Mouse (Mus musculus): ENCODE results near the gene Ccnd1. TPM values are rescaled to one million over a fixed set of nuclear protein-coding genes. Genes with fewer than 3 reads are reported as not detected.
A peak's percentile ranks its signal among the peaks of the same experiment; 100 is the strongest.

Gene Ccnd1
- polyA plus RNA-seq, 1 experiment from 2014 or later = 28.1 TPM

- ATAC-seq (ENCODE audit: low FRiP score) (peak; percentile 61), DNase-seq (ENCODE audit: low spot score) (peak; percentile 77)
- Histone ChIP-seq H3K36me3 (replicated peaks; ENCODE audit: control insufficient read depth, insufficient read depth) (no peaks in the 10 kb centered on the region), H3K27ac (peak overlapping the region; percentile 55), H3K4me2 (replicated peaks) (peak overlapping the region; percentile 97), H3K9me3 (ENCODE audit: control insufficient read depth, low read length) (no peaks in the 10 kb centered on the region), H3K4me1 (replicated peaks; ENCODE audit: control insufficient read depth, insufficient read depth, low read length) (peaks cover 51% of the 10 kb centered on the region), H3K27me3 (ENCODE audit: control insufficient read depth, insufficient read depth, low read length) (peaks cover 58% of the 10 kb centered on the region), H3K4me3 (replicated peaks; ENCODE audit: low read length) (peak overlapping the region; percentile 28), H3K9ac (peak overlapping the region; percentile 35)
- under 1% methylated on average over 39 of the region's 39 CpGs for WGBS
Measured at GRCm38 (mm10) chr7:144941242-144941831, 1.6 kb upstream of the Ccnd1 start.

DNA sequence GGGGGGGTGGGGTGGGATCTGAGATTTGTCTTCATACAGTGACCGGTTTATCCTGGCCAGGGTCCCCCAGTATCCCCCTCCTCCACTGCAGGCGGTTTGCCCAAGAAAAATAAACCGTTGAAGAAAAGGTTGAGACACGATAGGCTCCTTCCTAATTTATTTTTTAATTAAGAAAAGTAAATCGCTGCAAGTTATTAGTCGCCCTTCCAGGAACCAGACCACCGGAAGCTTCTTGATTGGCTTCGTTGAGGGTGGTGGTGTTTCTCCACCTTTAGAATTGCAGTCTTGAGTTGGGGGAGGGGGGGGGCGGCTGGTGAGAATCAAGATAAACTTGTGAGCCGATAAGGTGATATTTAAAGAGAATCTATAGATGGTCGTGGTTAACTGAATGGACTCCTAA is 860 bp upstream of the Ccnd1 start:
- H3K4me2 ChIP-seq (replicated peaks) = peak overlapping the region; percentile 97
- H3K4me1 ChIP-seq (replicated peaks; ENCODE audit: control insufficient read depth, insufficient read depth, low read length) = peaks cover 57% of the 10 kb centered on the region
- H3K27ac ChIP-seq = peak overlapping the region; percentile 48; the same call in 1 of the 2 replicates
- H3K27me3 ChIP-seq (ENCODE audit: control insufficient read depth, insufficient read depth, low read length) = peaks cover 58% of the 10 kb centered on the region
- ATAC-seq (ENCODE audit: low FRiP score) = no peak
- no peak for DNase-seq (ENCODE audit: low spot score)
- WGBS = 0% methylated on average over 11 of the region's 11 CpGs
- H3K9ac ChIP-seq = no peak overlapping the region
- no peaks in the 10 kb centered on the region for H3K9me3 ChIP-seq (ENCODE audit: control insufficient read depth, low read length)
- H3K36me3 ChIP-seq (replicated peaks; ENCODE audit: control insufficient read depth, insufficient read depth) = no peaks in the 10 kb centered on the region
- no peak overlapping the region for H3K4me3 ChIP-seq (replicated peaks; ENCODE audit: low read length)

GRCm38 (mm10) chr7:144940003-144940571 is 362 bp upstream of the Ccnd1 start:
- ATAC-seq (ENCODE audit: low FRiP score) (no peak), DNase-seq (ENCODE audit: low spot score) (no peak)
- H3K9ac ChIP-seq = peak overlapping the region; percentile 29; the same call in 1 of the 2 replicates
- WGBS = under 1% methylated on average over 22 of the region's 22 CpGs
- peak overlapping the region; percentile 97 for H3K4me2 ChIP-seq (replicated peaks)
- H3K36me3 ChIP-seq (replicated peaks; ENCODE audit: control insufficient read depth, insufficient read depth) = no peaks in the 10 kb centered on the region
- H3K4me1 ChIP-seq (replicated peaks; ENCODE audit: control insufficient read depth, insufficient read depth, low read length) = peaks cover 57% of the 10 kb centered on the region
- H3K9me3 ChIP-seq (ENCODE audit: control insufficient read depth, low read length) = no peaks in the 10 kb centered on the region
- peaks cover 58% of the 10 kb centered on the region for H3K27me3 ChIP-seq (ENCODE audit: control insufficient read depth, insufficient read depth, low read length)
- peak overlapping the region; percentile 45 for H3K4me3 ChIP-seq (replicated peaks; ENCODE audit: low read length)
- H3K27ac ChIP-seq = peak overlapping the region; percentile 48; the same call in 1 of the 2 replicates

- Histone ChIP-seq H3K4me2 (replicated peaks) (peak overlapping the region; percentile 97), H3K27me3 (ENCODE audit: control insufficient read depth, insufficient read depth, low read length) (peaks cover 58% of the 10 kb centered on the region), H3K9me3 (ENCODE audit: control insufficient read depth, low read length) (no peaks in the 10 kb centered on the region), H3K27ac (no peak overlapping the region), H3K4me1 (replicated peaks; ENCODE audit: control insufficient read depth, insufficient read depth, low read length) (peaks cover 57% of the 10 kb centered on the region), H3K4me3 (replicated peaks; ENCODE audit: low read length) (peak overlapping the region; percentile 45), H3K9ac (peak overlapping the region; percentile 60), H3K36me3 (replicated peaks; ENCODE audit: control insufficient read depth, insufficient read depth) (no peaks in the 10 kb centered on the region)
- ATAC-seq (ENCODE audit: low FRiP score) = no peak
- no peak for DNase-seq (ENCODE audit: low spot score)
- under 1% methylated on average over 32 of the region's 32 CpGs for WGBS
Measured at GRCm38 (mm10) chr7:144938661-144939343, 923 bp downstream of the Ccnd1 start.

DNA sequence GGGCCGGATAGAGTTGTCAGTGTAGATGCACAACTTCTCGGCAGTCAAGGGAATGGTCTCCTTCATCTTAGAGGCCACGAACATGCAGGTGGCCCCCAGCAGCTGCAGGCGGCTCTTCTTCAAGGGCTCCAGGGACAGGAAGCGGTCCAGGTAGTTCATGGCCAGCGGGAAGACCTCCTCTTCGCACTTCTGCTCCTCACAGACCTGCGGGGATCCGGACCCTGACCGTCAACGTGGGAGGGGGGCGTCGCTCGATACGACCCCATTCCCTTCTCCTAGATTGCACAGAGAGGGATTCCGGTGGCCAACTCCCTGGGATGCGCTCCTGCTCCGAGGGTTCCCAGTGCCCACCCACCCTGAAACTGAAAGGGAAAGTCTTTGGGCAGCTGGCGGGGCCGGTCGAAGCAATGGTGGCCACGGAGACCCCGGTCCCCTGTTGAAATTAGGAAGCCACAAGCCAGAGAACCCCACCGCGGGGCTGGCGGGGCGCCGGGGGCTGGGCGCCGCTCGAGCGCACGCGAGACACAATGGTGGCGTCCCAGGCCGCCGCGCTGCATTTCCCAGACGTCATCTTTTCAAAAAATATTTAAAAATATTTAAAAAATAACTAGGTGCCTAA is 1.7 kb downstream of the Ccnd1 start:
- H3K27ac ChIP-seq = peak overlapping the region; percentile 43; the same call in 1 of the 2 replicates
- peak overlapping the region; percentile 60 for H3K9ac ChIP-seq
- DNase-seq (ENCODE audit: low spot score) (no peak), ATAC-seq (ENCODE audit: low FRiP score) (peak; percentile 12; the same call in 1 of the 2 replicates)
- peak overlapping the region; percentile 97 for H3K4me2 ChIP-seq (replicated peaks)
- H3K4me3 ChIP-seq (replicated peaks; ENCODE audit: low read length) = peak overlapping the region; percentile 45
- H3K27me3 ChIP-seq (ENCODE audit: control insufficient read depth, insufficient read depth, low read length) = peaks cover 52% of the 10 kb centered on the region
- H3K4me1 ChIP-seq (replicated peaks; ENCODE audit: control insufficient read depth, insufficient read depth, low read length) = peaks cover 55% of the 10 kb centered on the region
- H3K36me3 ChIP-seq (replicated peaks; ENCODE audit: control insufficient read depth, insufficient read depth) = 0 out of 2 replicates have a peak, but pooled peaks cover under 1% of the 10 kb centered on the region
- H3K9me3 ChIP-seq (ENCODE audit: control insufficient read depth, low read length) = no peaks in the 10 kb centered on the region
- WGBS = 1% methylated on average over 39 of the region's 39 CpGs

GRCm38 (mm10) chr7:144937490-144937889 is 2.2 kb downstream of the Ccnd1 start:
- ATAC-seq (ENCODE audit: low FRiP score) = peak; percentile 64; the same call in 1 of the 2 replicates
- Histone ChIP-seq H3K36me3 (replicated peaks; ENCODE audit: control insufficient read depth, insufficient read depth) (peaks cover 4% of the 10 kb centered on the region; the same call in 1 of the 2 replicates), H3K9me3 (ENCODE audit: control insufficient read depth, low read length) (no peaks in the 10 kb centered on the region), H3K27me3 (ENCODE audit: control insufficient read depth, insufficient read depth, low read length) (peaks cover 47% of the 10 kb centered on the region), H3K4me3 (replicated peaks; ENCODE audit: low read length) (peak overlapping the region; percentile 45), H3K27ac (peak overlapping the region; percentile 43; the same call in 1 of the 2 replicates), H3K4me1 (replicated peaks; ENCODE audit: control insufficient read depth, insufficient read depth, low read length) (peaks cover 50% of the 10 kb centered on the region), H3K9ac (peak overlapping the region; percentile 60), H3K4me2 (replicated peaks) (peak overlapping the region; percentile 97)
- DNase-seq (ENCODE audit: low spot score) = peak; percentile 94
- WGBS = 2% methylated on average over 20 of the region's 20 CpGs

DNA sequence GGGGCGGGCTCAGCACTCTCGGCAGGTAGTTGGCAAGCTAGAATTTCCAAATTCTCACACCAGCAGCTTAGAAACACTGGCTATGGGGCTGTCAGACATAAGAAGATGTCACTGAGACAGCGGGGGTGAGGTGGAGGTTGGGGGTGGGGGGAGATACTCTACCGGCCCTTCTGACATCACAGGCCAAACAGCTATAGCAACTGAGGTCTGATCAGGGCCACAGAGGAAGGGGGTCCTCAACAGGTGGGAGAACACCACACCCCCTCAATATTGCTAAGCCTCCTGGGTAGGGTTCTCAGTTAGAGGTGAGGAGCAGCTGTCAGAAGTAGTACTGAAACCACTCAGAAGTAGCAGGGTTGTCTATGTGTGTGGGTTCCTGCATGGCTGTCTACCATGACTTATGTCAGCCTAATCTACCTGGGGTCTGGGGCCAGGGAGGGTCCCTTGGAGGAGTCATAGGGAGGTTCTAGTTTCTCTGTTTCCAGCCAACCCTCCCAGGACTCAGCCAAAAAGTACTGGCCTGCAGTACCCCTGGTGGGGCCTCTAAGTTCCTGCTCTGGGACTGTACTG is 3.3 kb downstream of the Ccnd1 start:
- peaks cover 36% of the 10 kb centered on the region for H3K27me3 ChIP-seq (ENCODE audit: control insufficient read depth, insufficient read depth, low read length)
- H3K9ac ChIP-seq = no peak overlapping the region
- 76% methylated on average over 4 of the region's 4 CpGs for WGBS
- peaks cover 41% of the 10 kb centered on the region for H3K4me1 ChIP-seq (replicated peaks; ENCODE audit: control insufficient read depth, insufficient read depth, low read length)
- no peak overlapping the region for H3K4me3 ChIP-seq (replicated peaks; ENCODE audit: low read length)
- H3K36me3 ChIP-seq (replicated peaks; ENCODE audit: control insufficient read depth, insufficient read depth) = peaks cover 4% of the 10 kb centered on the region; the same call in 1 of the 2 replicates
- no peak for ATAC-seq (ENCODE audit: low FRiP score)
- DNase-seq (ENCODE audit: low spot score) = no peak
- H3K27ac ChIP-seq = no peak overlapping the region
- no peaks in the 10 kb centered on the region for H3K9me3 ChIP-seq (ENCODE audit: control insufficient read depth, low read length)
- H3K4me2 ChIP-seq (replicated peaks) = no peak overlapping the region; the same call in 1 of the 2 replicates

DNA sequence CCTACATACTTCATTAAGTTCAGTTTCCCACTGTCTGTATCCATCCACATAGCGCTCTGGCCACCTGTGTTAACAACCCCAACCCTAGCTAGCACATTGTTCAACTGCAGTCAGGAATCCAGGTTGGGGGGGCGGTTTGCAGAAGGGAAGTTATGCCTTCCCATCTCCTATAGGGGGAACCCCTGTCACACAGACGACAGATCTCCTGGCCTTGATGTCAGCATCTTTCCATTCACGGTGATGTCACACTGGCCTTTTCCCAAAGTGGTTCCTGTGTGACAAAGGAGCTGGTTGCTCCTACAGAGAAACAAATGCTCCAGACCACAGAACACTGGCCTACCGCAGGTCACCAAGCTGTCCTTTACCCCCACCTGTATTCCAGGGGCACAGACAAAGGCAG is 4.2 kb downstream of the Ccnd1 start:
- H3K4me3 ChIP-seq (replicated peaks; ENCODE audit: low read length) = no peak overlapping the region
- no peak overlapping the region for H3K27ac ChIP-seq
- H3K4me2 ChIP-seq (replicated peaks) = no peak overlapping the region
- H3K27me3 ChIP-seq (ENCODE audit: control insufficient read depth, insufficient read depth, low read length) = peaks cover 28% of the 10 kb centered on the region
- peaks cover 33% of the 10 kb centered on the region for H3K4me1 ChIP-seq (replicated peaks; ENCODE audit: control insufficient read depth, insufficient read depth, low read length)
- ATAC-seq (ENCODE audit: low FRiP score) (no peak), DNase-seq (ENCODE audit: low spot score) (no peak)
- 49% methylated on average over 5 of the region's 5 CpGs for WGBS
- H3K9ac ChIP-seq = no peak overlapping the region
- H3K36me3 ChIP-seq (replicated peaks; ENCODE audit: control insufficient read depth, insufficient read depth) = peaks cover 4% of the 10 kb centered on the region; the same call in 1 of the 2 replicates
- H3K9me3 ChIP-seq (ENCODE audit: control insufficient read depth, low read length) = no peaks in the 10 kb centered on the region

All from hindbrain, embryonic 14.5 days (tissue).